Mouse (Mus musculus): ENCODE measurements around the gene Hnrnpc. TPM values are rescaled to one million over a fixed set of nuclear protein-coding genes. Genes with fewer than 3 reads are reported as not detected.
A peak's percentile ranks its signal among the peaks of the same experiment; 100 is the strongest.
"Not testable (repeated sequence)": the region's sequence is repeated elsewhere in the genome, so short reads cannot be mapped to it uniquely, and the experiment has no call there.

Gene Hnrnpc
- polyA plus RNA-seq, 1 experiment from 2014 or later: 528 TPM

GRCm38 (mm10) chr14:52052720-52053119 is 51.1 kb downstream of the Hnrnpc start:
- not testable (repeated sequence) for H3K9me3 ChIP-seq (replicated peaks; ENCODE audit: control insufficient read depth, low read length); ATAC-seq (ENCODE audit: insufficient read depth, low FRiP score); H3K27ac ChIP-seq (ENCODE audit: low read length); H3K4me3 ChIP-seq (replicated peaks; ENCODE audit: low read length); H3K36me3 ChIP-seq (ENCODE audit: control insufficient read depth, insufficient read depth, low read length); H3K9ac ChIP-seq (ENCODE audit: low read length); H3K27me3 ChIP-seq (ENCODE audit: control insufficient read depth, insufficient read depth, low read length); H3K4me1 ChIP-seq (ENCODE audit: control insufficient read depth, insufficient read depth, low read length); H3K4me2 ChIP-seq (ENCODE audit: low read depth, low read length)
- 88% methylated on average over 3 of the region's 3 CpGs for WGBS

GRCm38 (mm10) chr14:52045966-52046565 is 57.8 kb downstream of the Hnrnpc start:
- no peaks in the 10 kb centered on the region for H3K36me3 ChIP-seq (ENCODE audit: control insufficient read depth, insufficient read depth, low read length)
- WGBS: 77% methylated on average over 9 of the region's 9 CpGs

GRCm38 (mm10) chr14:52044901-52045678 is 58.7 kb downstream of the Hnrnpc start:
- no peak overlapping the region for H3K4me3 ChIP-seq (replicated peaks; ENCODE audit: low read length)
- H3K4me1 ChIP-seq (ENCODE audit: control insufficient read depth, insufficient read depth, low read length): 0 out of 2 replicates have a peak, but pooled peaks cover 3% of the 10 kb centered on the region
- ATAC-seq (ENCODE audit: insufficient read depth, low FRiP score): peak; percentile 73
- H3K27ac ChIP-seq (ENCODE audit: low read length): no peak overlapping the region
- peak overlapping the region; percentile 18; the same call in 1 of the 2 replicates for H3K9ac ChIP-seq (ENCODE audit: low read length)
- H3K9me3 ChIP-seq (replicated peaks; ENCODE audit: control insufficient read depth, low read length): no peaks in the 10 kb centered on the region
- no peak overlapping the region for H3K4me2 ChIP-seq (ENCODE audit: low read depth, low read length)
- no peaks in the 10 kb centered on the region for H3K36me3 ChIP-seq (ENCODE audit: control insufficient read depth, insufficient read depth, low read length)
- no peaks in the 10 kb centered on the region for H3K27me3 ChIP-seq (ENCODE audit: control insufficient read depth, insufficient read depth, low read length)
- 6% methylated on average over 8 of the region's 8 CpGs for WGBS

More at GRCm38 (mm10) chr14:52045966-52046565, 57.8 kb downstream of the Hnrnpc start:
- Histone ChIP-seq H3K27ac (ENCODE audit: low read length) (no peak overlapping the region), H3K27me3 (ENCODE audit: control insufficient read depth, insufficient read depth, low read length) (no peaks in the 10 kb centered on the region), H3K4me2 (ENCODE audit: low read depth, low read length) (no peak overlapping the region), H3K4me3 (replicated peaks; ENCODE audit: low read length) (no peak overlapping the region), H3K4me1 (ENCODE audit: control insufficient read depth, insufficient read depth, low read length) (0 out of 2 replicates have a peak, but pooled peaks cover 3% of the 10 kb centered on the region), H3K9me3 (replicated peaks; ENCODE audit: control insufficient read depth, low read length) (no peaks in the 10 kb centered on the region), H3K9ac (ENCODE audit: low read length) (no peak overlapping the region)
- no peak for ATAC-seq (ENCODE audit: insufficient read depth, low FRiP score)

- H3K4me3 ChIP-seq (replicated peaks; ENCODE audit: low read length): no peak overlapping the region
- H3K27me3 ChIP-seq (ENCODE audit: control insufficient read depth, insufficient read depth, low read length): no peaks in the 10 kb centered on the region
- no peak overlapping the region for H3K4me2 ChIP-seq (ENCODE audit: low read depth, low read length)
- H3K27ac ChIP-seq (ENCODE audit: low read length): no peak overlapping the region
- 0 out of 2 replicates have a peak, but pooled peaks cover 3% of the 10 kb centered on the region for H3K4me1 ChIP-seq (ENCODE audit: control insufficient read depth, insufficient read depth, low read length)
- H3K36me3 ChIP-seq (ENCODE audit: control insufficient read depth, insufficient read depth, low read length): no peaks in the 10 kb centered on the region
- 61% methylated on average over 6 of the region's 6 CpGs for WGBS
- ATAC-seq (ENCODE audit: insufficient read depth, low FRiP score): no peak
- no peaks in the 10 kb centered on the region for H3K9me3 ChIP-seq (replicated peaks; ENCODE audit: control insufficient read depth, low read length)
- no peak overlapping the region for H3K9ac ChIP-seq (ENCODE audit: low read length)
Measured at GRCm38 (mm10) chr14:52043446-52043845, 60.4 kb downstream of the Hnrnpc start.

GRCm38 (mm10) chr14:52042359-52042758 is 61.5 kb downstream of the Hnrnpc start, which contains the start of gene Olfr221:
Gene Olfr221 (minus strand): TSS chr14:52042459.
- H3K27ac ChIP-seq (ENCODE audit: low read length); H3K4me1 ChIP-seq (ENCODE audit: control insufficient read depth, insufficient read depth, low read length); H3K4me3 ChIP-seq (replicated peaks; ENCODE audit: low read length); H3K27me3 ChIP-seq (ENCODE audit: control insufficient read depth, insufficient read depth, low read length); H3K36me3 ChIP-seq (ENCODE audit: control insufficient read depth, insufficient read depth, low read length); ATAC-seq (ENCODE audit: insufficient read depth, low FRiP score); H3K9me3 ChIP-seq (replicated peaks; ENCODE audit: control insufficient read depth, low read length); H3K9ac ChIP-seq (ENCODE audit: low read length); H3K4me2 ChIP-seq (ENCODE audit: low read depth, low read length): not testable (repeated sequence)
- WGBS: 59% methylated on average over 3 of the region's 3 CpGs

GRCm38 (mm10) chr14:52039332-52039731 is 64.5 kb downstream of the Hnrnpc start:
- H3K27me3 ChIP-seq (ENCODE audit: control insufficient read depth, insufficient read depth, low read length): no peaks in the 10 kb centered on the region
- no peak for ATAC-seq (ENCODE audit: insufficient read depth, low FRiP score)
- WGBS: 83% methylated on average over 5 of the region's 5 CpGs
- no peak overlapping the region for H3K4me3 ChIP-seq (replicated peaks; ENCODE audit: low read length)
- no peak overlapping the region for H3K9ac ChIP-seq (ENCODE audit: low read length)
- H3K4me2 ChIP-seq (ENCODE audit: low read depth, low read length): no peak overlapping the region
- H3K9me3 ChIP-seq (replicated peaks; ENCODE audit: control insufficient read depth, low read length): no peaks in the 10 kb centered on the region
- H3K4me1 ChIP-seq (ENCODE audit: control insufficient read depth, insufficient read depth, low read length): no peaks in the 10 kb centered on the region
- H3K36me3 ChIP-seq (ENCODE audit: control insufficient read depth, insufficient read depth, low read length): no peaks in the 10 kb centered on the region
- H3K27ac ChIP-seq (ENCODE audit: low read length): no peak overlapping the region

- H3K9ac ChIP-seq (ENCODE audit: low read length): no peak overlapping the region
- H3K4me1 ChIP-seq (ENCODE audit: control insufficient read depth, insufficient read depth, low read length): no peaks in the 10 kb centered on the region
- H3K9me3 ChIP-seq (replicated peaks; ENCODE audit: control insufficient read depth, low read length): no peaks in the 10 kb centered on the region
- 76% methylated on average over 6 of the region's 6 CpGs for WGBS
- H3K4me2 ChIP-seq (ENCODE audit: low read depth, low read length): no peak overlapping the region
- no peak for ATAC-seq (ENCODE audit: insufficient read depth, low FRiP score)
- H3K27me3 ChIP-seq (ENCODE audit: control insufficient read depth, insufficient read depth, low read length): no peaks in the 10 kb centered on the region
- H3K4me3 ChIP-seq (replicated peaks; ENCODE audit: low read length): no peak overlapping the region
- H3K36me3 ChIP-seq (ENCODE audit: control insufficient read depth, insufficient read depth, low read length): no peaks in the 10 kb centered on the region
- no peak overlapping the region for H3K27ac ChIP-seq (ENCODE audit: low read length)
Measured at GRCm38 (mm10) chr14:52035926-52036325, 67.9 kb downstream of the Hnrnpc start.

GRCm38 (mm10) chr14:52026342-52026741 is 77.5 kb downstream of the Hnrnpc start:
- Histone ChIP-seq H3K9me3 (replicated peaks; ENCODE audit: control insufficient read depth, low read length) (no peaks in the 10 kb centered on the region), H3K27me3 (ENCODE audit: control insufficient read depth, insufficient read depth, low read length) (no peaks in the 10 kb centered on the region), H3K4me3 (replicated peaks; ENCODE audit: low read length) (no peak overlapping the region), H3K36me3 (ENCODE audit: control insufficient read depth, insufficient read depth, low read length) (no peaks in the 10 kb centered on the region), H3K9ac (ENCODE audit: low read length) (no peak overlapping the region), H3K4me1 (ENCODE audit: control insufficient read depth, insufficient read depth, low read length) (peaks cover 12% of the 10 kb centered on the region), H3K4me2 (ENCODE audit: low read depth, low read length) (no peak overlapping the region), H3K27ac (ENCODE audit: low read length) (no peak overlapping the region)
- WGBS: 73% methylated on average over 4 of the region's 4 CpGs
- no peak for ATAC-seq (ENCODE audit: insufficient read depth, low FRiP score)

- Histone ChIP-seq H3K4me1 (ENCODE audit: control insufficient read depth, insufficient read depth, low read length) (peaks cover 16% of the 10 kb centered on the region), H3K9ac (ENCODE audit: low read length) (no peak overlapping the region), H3K27me3 (ENCODE audit: control insufficient read depth, insufficient read depth, low read length) (no peaks in the 10 kb centered on the region), H3K4me2 (ENCODE audit: low read depth, low read length) (no peak overlapping the region), H3K4me3 (replicated peaks; ENCODE audit: low read length) (no peak overlapping the region), H3K36me3 (ENCODE audit: control insufficient read depth, insufficient read depth, low read length) (no peaks in the 10 kb centered on the region), H3K27ac (ENCODE audit: low read length) (no peak overlapping the region), H3K9me3 (replicated peaks; ENCODE audit: control insufficient read depth, low read length) (no peaks in the 10 kb centered on the region)
- ATAC-seq (ENCODE audit: insufficient read depth, low FRiP score): no peak
- 87% methylated on average over 2 of the region's 2 CpGs for WGBS
Measured at GRCm38 (mm10) chr14:52024133-52024532, 79.7 kb downstream of the Hnrnpc start.
